Mouse (Mus musculus) kidney, postnatal 0 days (tissue): ENCODE data around the gene Htr3b. TPM values are rescaled to one million over a fixed set of nuclear protein-coding genes. Genes with fewer than 3 reads are reported as not detected.

Experiments
- ATAC-seq: fragments of 200-750 bp; cut with Nextera tagmentation; replicated peaks from 2 replicates; pipeline ENCODE4 v1.8.0; 2017; ENCODE audit warnings: low read depth, moderate number of reproducible peaks, moderate TSS enrichment, moderate library complexity; ENCODE audit not compliant: low FRiP score
- DNase-seq: peaks from one replicate; pipeline ENCODE4 v3.0.0-alpha.2; 2016; ENCODE audit warnings: low spot score
- H3K27ac ChIP-seq: fragments of 300-500 bp; sonication (generic); 2 replicates; pipeline ENCODE4 v1.5.1; 2014; ENCODE audit warnings: mild to moderate bottlenecking
- H3K27me3 ChIP-seq: fragments of 300-500 bp; sonication (generic); 2 replicates; pipeline ENCODE4 v1.6.1; 2014; ENCODE audit warnings: low read length, mixed read lengths; ENCODE audit not compliant: insufficient read depth
- H3K36me3 ChIP-seq: fragments of 300-500 bp; sonication (generic); 2 replicates; pipeline ENCODE4 v1.6.1; 2014; ENCODE audit warnings: low read length, mixed read lengths; ENCODE audit not compliant: insufficient read depth
- H3K4me1 ChIP-seq: fragments of 300-500 bp; sonication (generic); replicated peaks from 2 replicates; pipeline ENCODE4 v1.6.1; 2014; ENCODE audit warnings: antibody characterized with exemption, low read length, mixed read lengths; ENCODE audit not compliant: insufficient read depth
- H3K4me2 ChIP-seq: fragments of 300-500 bp; sonication (generic); 2 replicates; pipeline ENCODE4 v1.6.1; 2014; ENCODE audit warnings: mild to moderate bottlenecking, low read length, moderate library complexity, mixed read lengths
- H3K4me3 ChIP-seq: fragments of 300-500 bp; sonication (generic); replicated peaks from 2 replicates; pipeline ENCODE4 v1.5.1; 2014; ENCODE audit warnings: low read depth, low read length
- H3K9ac ChIP-seq: fragments of 300-500 bp; sonication (generic); 2 replicates; pipeline ENCODE4 v1.6.1; 2014; ENCODE audit warnings: low read depth, low read length
- H3K9me3 ChIP-seq: fragments of 300-500 bp; sonication (generic); replicated peaks from 2 replicates; pipeline ENCODE4 v1.6.1; 2016; ENCODE audit warnings: low read length, inconsistent platforms, mixed read lengths
- CTCF ChIP-seq: IDR thresholded peaks from 2 replicates; pipeline ENCODE4 v1.5.1; 2016; ENCODE audit warnings: antibody characterized with exemption, low read depth, mild to moderate bottlenecking, moderate library complexity
- WGBS: fragments of 180-500 bp; shearing (Covaris S2); extraction: QIAGEN DNeasy Blood & Tissue Kit; methylation state at CpG from one replicate; pipeline ENCODE4 v1.1.7; 2014; 5-methylcytosine and 5-hydroxymethylcytosine counted together
- polyA plus RNA-seq: library from polyadenylated mRNA; unstranded; fragments of >200 nt; fragmentation: Nextera tagmentation; extraction: Ambion mirVana; gene quantifications from 2 replicates; pipeline ENCODE4 v1.2.1, GENCODE M21; 2015

Gene Htr3b
- polyA plus RNA-seq, 1 experiment from 2014 or later: 0.09 TPM

DNA sequence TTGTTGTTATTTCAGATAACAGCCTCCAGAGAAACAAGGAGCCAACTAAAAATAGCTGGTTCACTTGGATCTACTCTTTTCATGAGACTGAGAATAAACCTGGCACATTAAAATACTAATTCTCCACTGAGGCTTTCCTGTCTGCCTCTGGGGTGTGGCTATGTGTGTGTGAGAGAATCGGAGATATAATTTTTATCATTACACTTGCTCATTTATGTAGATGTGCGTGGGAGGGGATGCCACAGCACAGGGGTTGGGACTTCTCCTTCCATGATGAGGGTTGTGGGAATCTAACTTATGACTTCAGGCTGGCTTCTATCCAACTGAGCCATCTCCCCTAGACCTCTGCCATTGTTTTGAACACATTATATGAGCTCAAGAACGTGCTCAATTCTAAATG lies 16.0 kb upstream of the Htr3b start:
- WGBS: 73% methylated on average over 3 of the region's 3 CpGs
- no peak for DNase-seq
- Histone ChIP-seq H3K27ac (no peak overlapping the region), H3K4me2 (no peak overlapping the region), H3K9ac (no peak overlapping the region), H3K9me3 (no peaks in the 10 kb centered on the region), H3K27me3 (no peaks in the 10 kb centered on the region), H3K4me3 (no peak overlapping the region), H3K4me1 (0 out of 2 replicates have a peak, but pooled peaks cover 6% of the 10 kb centered on the region), H3K36me3 (no peaks in the 10 kb centered on the region)
- no peak for ATAC-seq
- TF ChIP-seq CTCF: no peak

DNA sequence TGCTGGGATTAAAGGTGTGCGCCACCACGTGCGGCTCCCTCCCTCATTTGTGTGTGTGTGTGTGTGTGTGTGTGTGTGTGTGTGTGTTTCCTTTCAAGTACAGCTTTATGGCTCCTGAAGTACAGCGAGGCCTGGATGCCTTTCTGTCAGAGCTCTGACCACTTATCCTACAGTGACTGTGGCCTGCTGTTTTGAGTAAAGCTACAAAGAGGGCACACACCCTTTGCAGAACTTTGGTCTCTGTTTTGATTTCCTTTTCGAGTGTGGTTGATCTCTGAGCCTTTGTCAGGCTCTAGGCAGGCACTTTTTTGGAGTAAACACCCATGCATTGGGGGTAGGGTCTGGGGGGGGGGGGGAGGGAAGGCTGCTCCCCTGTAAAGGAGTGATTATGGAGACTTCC lies 15.6 kb upstream of the Htr3b start:
- Histone ChIP-seq H3K4me3 (no peak overlapping the region), H3K4me2 (no peak overlapping the region), H3K27ac (no peak overlapping the region), H3K36me3 (no peaks in the 10 kb centered on the region), H3K9me3 (no peaks in the 10 kb centered on the region), H3K9ac (no peak overlapping the region), H3K27me3 (no peaks in the 10 kb centered on the region), H3K4me1 (0 out of 2 replicates have a peak, but pooled peaks cover 6% of the 10 kb centered on the region)
- no peak for TF ChIP-seq CTCF
- 56% methylated on average over 5 of the region's 5 CpGs for WGBS
- ATAC-seq (no peak), DNase-seq (no peak)

DNA sequence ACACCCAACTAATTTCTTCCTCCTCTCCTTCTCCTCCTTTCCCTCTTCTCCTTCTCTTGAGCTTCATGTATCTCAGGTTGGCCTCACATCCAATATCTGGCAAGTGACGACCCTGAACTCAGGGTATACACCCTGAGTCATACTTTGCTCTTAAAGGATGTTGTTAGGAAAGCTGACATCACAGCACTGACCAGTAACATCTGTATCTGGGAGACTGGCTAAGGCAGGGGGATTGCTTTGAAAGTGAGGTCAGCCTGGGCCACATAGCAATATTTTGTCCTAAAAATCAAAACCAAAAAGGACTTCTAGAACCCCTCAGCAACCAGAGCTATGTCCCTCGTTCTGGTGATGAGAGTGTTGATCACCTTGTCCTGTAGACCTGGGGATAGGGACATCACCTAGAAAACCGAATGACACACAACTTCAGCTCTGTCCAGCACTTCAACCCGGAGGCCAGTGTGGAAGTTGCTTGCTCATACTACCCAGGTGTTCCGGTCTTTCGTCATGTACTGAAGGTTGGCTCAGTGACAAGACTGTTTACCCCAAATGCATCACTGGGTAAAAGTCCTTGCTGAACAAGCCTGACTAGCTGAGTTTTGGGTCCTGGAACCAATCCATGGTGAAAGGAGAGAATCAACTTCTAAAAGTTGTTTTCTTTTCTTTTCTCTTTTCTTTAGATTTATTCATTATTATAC lies 12.0 kb upstream of the Htr3b start:
- no peaks in the 10 kb centered on the region for H3K36me3 ChIP-seq
- no peak overlapping the region for H3K4me2 ChIP-seq
- 77% methylated on average over 6 of the region's 6 CpGs for WGBS
- no peak overlapping the region for H3K27ac ChIP-seq
- no peak for DNase-seq
- ATAC-seq: no peak
- no peaks in the 10 kb centered on the region for H3K27me3 ChIP-seq
- H3K9ac ChIP-seq: no peak overlapping the region
- H3K4me3 ChIP-seq: no peak overlapping the region
- no peaks in the 10 kb centered on the region for H3K9me3 ChIP-seq
- H3K4me1 ChIP-seq: no peaks in the 10 kb centered on the region
- TF ChIP-seq CTCF: no peak

DNA sequence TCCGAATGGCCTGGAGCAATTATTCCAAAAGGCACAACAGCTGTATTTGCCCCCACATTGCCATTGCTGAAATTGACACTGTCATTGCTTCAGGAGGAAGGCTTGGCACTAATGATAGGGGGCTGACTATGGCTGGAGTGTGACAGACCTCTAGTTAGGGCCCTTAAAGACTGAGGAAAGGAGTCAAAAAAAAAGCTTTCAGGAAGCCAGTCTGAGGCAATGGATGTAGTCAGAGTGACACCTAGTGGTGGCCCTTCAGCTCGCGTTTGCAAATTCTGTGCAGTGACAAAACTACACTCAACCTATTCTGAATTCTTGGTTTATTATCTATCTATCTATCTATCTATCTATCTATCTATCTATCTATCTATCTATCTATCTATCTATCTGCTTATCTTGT lies 7.7 kb upstream of the Htr3b start:
- Histone ChIP-seq H3K27me3 (no peaks in the 10 kb centered on the region), H3K9me3 (no peaks in the 10 kb centered on the region), H3K4me2 (no peak overlapping the region), H3K27ac (no peak overlapping the region), H3K9ac (no peak overlapping the region), H3K4me1 (no peaks in the 10 kb centered on the region), H3K4me3 (no peak overlapping the region), H3K36me3 (no peaks in the 10 kb centered on the region)
- peak; percentile 82 for DNase-seq
- ATAC-seq: no peak
- peak; percentile 89 for TF ChIP-seq CTCF
- WGBS: 29% methylated on average over 3 of the region's 3 CpGs

GRCm38 (mm10) chr9:48962131-48962530 lies 2.7 kb downstream of the Htr3b start:
- Histone ChIP-seq H3K9me3 (no peaks in the 10 kb centered on the region), H3K4me3 (no peak overlapping the region), H3K9ac (no peak overlapping the region), H3K27ac (no peak overlapping the region), H3K4me2 (no peak overlapping the region), H3K36me3 (no peaks in the 10 kb centered on the region), H3K27me3 (no peaks in the 10 kb centered on the region), H3K4me1 (peaks cover 5% of the 10 kb centered on the region; the same call in 1 of the 2 replicates)
- 19% methylated on average over 7 of the region's 7 CpGs for WGBS
- DNase-seq: no peak
- ATAC-seq: no peak
- TF ChIP-seq CTCF: no peak

GRCm38 (mm10) chr9:48961314-48961713 lies 3.5 kb downstream of the Htr3b start:
- ATAC-seq (no peak), DNase-seq (peak; percentile 51)
- 15% methylated on average over 12 of the region's 12 CpGs for WGBS
- no peak overlapping the region for H3K27ac ChIP-seq
- peaks cover 5% of the 10 kb centered on the region; the same call in 1 of the 2 replicates for H3K4me1 ChIP-seq
- no peak overlapping the region for H3K9ac ChIP-seq
- no peaks in the 10 kb centered on the region for H3K36me3 ChIP-seq
- no peaks in the 10 kb centered on the region for H3K27me3 ChIP-seq
- no peak overlapping the region for H3K4me3 ChIP-seq
- TF ChIP-seq CTCF: no peak
- H3K4me2 ChIP-seq: peak overlapping the region; percentile 43
- H3K9me3 ChIP-seq: no peaks in the 10 kb centered on the region

- TF ChIP-seq CTCF: no peak
- H3K36me3 ChIP-seq: no peaks in the 10 kb centered on the region
- H3K27me3 ChIP-seq: no peaks in the 10 kb centered on the region
- H3K9ac ChIP-seq: no peak overlapping the region
- no peaks in the 10 kb centered on the region for H3K4me1 ChIP-seq
- H3K9me3 ChIP-seq: no peaks in the 10 kb centered on the region
- no peak overlapping the region for H3K4me2 ChIP-seq
- DNase-seq (no peak), ATAC-seq (no peak)
- 88% methylated on average over 4 of the region's 4 CpGs for WGBS
- H3K27ac ChIP-seq: no peak overlapping the region
- no peak overlapping the region for H3K4me3 ChIP-seq
Observed at GRCm38 (mm10) chr9:48947565-48947964, 17.2 kb downstream of the Htr3b start.
